Mouse (Mus musculus): Measurements from ENCODE around the gene Lrrc8c. TPM values are rescaled to one million over a fixed set of nuclear protein-coding genes. Genes with fewer than 3 reads are reported as not detected.
A peak's percentile ranks its signal among the peaks of the same experiment; 100 is the strongest.

Gene Lrrc8c
- total and polyA plus RNA-seq, 3 experiments: 10.1 to 70.0 (median 50.6) TPM

- no peak for ATAC-seq (ENCODE audit: extremely low read depth, insufficient number of reproducible peaks, low FRiP score, poor library complexity, severe bottlenecking)
- TF ChIP-seq POLR2AphosphoS5 (IDR thresholded peaks at IDR 0.05; ENCODE audit: insufficient replicate concordance, low read depth, low read length): no peak
- no peak for TF ChIP-seq TAL1 (conservative IDR thresholded peaks at IDR 0.05; ENCODE audit: low read depth, low read length)
- no peak for TF ChIP-seq CTCF (IDR thresholded peaks at IDR 0.05; ENCODE audit: low read depth, low read length)
- DNase-seq (ENCODE audit: low spot score): peak; percentile 26
These were observed 18.8 kb upstream of the Lrrc8c start for GRCm38 (mm10) chr5:105500132-105501121.

GRCm38 (mm10) chr5:105501136-105501535, 18.1 kb upstream of the Lrrc8c start:
- no peak for DNase-seq (ENCODE audit: low spot score)
- TF ChIP-seq CTCF (IDR thresholded peaks at IDR 0.05; ENCODE audit: low read depth, low read length) (no peak), GATA1 (IDR thresholded peaks at IDR 0.05; ENCODE audit: borderline replicate concordance, low read length) (no peak), POLR2AphosphoS5 (IDR thresholded peaks at IDR 0.05; ENCODE audit: insufficient replicate concordance, low read depth, low read length) (no peak), TAL1 (conservative IDR thresholded peaks at IDR 0.05; ENCODE audit: low read depth, low read length) (no peak), GATA2 (IDR thresholded peaks at IDR 0.05; ENCODE audit: borderline replicate concordance, low read depth, low read length) (no peak)
- Histone ChIP-seq H3K36me3 (replicated peaks) (no peaks in the 10 kb centered on the region), H3K27me3 (ENCODE audit: insufficient read depth, low read length) (peaks cover 12% of the 10 kb centered on the region), H3K4me1 (ENCODE audit: insufficient read depth, low read depth, low read length) (peaks cover 4% of the 10 kb centered on the region; the same call in 1 of the 2 replicates), H3K9me3 (replicated peaks) (peaks cover 9% of the 10 kb centered on the region), H3K4me3 (ENCODE audit: low read depth, low read length) (no peak overlapping the region)
- ATAC-seq (ENCODE audit: extremely low read depth, insufficient number of reproducible peaks, low FRiP score, poor library complexity, severe bottlenecking): no peak

More at GRCm38 (mm10) chr5:105500132-105501121, 18.8 kb upstream of the Lrrc8c start:
- no peaks in the 10 kb centered on the region for H3K36me3 ChIP-seq (replicated peaks)
- H3K9me3 ChIP-seq (replicated peaks): peaks cover 9% of the 10 kb centered on the region
- no peak overlapping the region for H3K4me3 ChIP-seq (ENCODE audit: low read depth, low read length)
- H3K4me1 ChIP-seq (ENCODE audit: insufficient read depth, low read depth, low read length): peaks cover 5% of the 10 kb centered on the region
- H3K27me3 ChIP-seq (ENCODE audit: insufficient read depth, low read length): peaks cover 12% of the 10 kb centered on the region

- no peaks in the 10 kb centered on the region for H3K4me1 ChIP-seq (ENCODE audit: insufficient read depth, low read depth, low read length)
These were observed 10.4 kb upstream of the Lrrc8c start for GRCm38 (mm10) chr5:105508813-105509212.

GRCm38 (mm10) chr5:105512297-105512696, 6.9 kb upstream of the Lrrc8c start:
- DNase-seq (ENCODE audit: low spot score) (no peak), ATAC-seq (ENCODE audit: extremely low read depth, insufficient number of reproducible peaks, low FRiP score, poor library complexity, severe bottlenecking) (no peak)
- Histone ChIP-seq H3K27me3 (ENCODE audit: insufficient read depth, low read length) (peaks cover 19% of the 10 kb centered on the region), H3K36me3 (replicated peaks) (no peaks in the 10 kb centered on the region), H3K4me1 (ENCODE audit: insufficient read depth, low read depth, low read length) (peaks cover 20% of the 10 kb centered on the region), H3K4me3 (ENCODE audit: low read depth, low read length) (no peak overlapping the region), H3K9me3 (replicated peaks) (no peaks in the 10 kb centered on the region)
- no peak for TF ChIP-seq GATA1 (IDR thresholded peaks at IDR 0.05; ENCODE audit: borderline replicate concordance, low read length)
- no peak for TF ChIP-seq CTCF (IDR thresholded peaks at IDR 0.05; ENCODE audit: low read depth, low read length)
- TF ChIP-seq TAL1 (conservative IDR thresholded peaks at IDR 0.05; ENCODE audit: low read depth, low read length): no peak

More at GRCm38 (mm10) chr5:105508813-105509212, 10.4 kb upstream of the Lrrc8c start:
- peaks cover 19% of the 10 kb centered on the region for H3K27me3 ChIP-seq (ENCODE audit: insufficient read depth, low read length)
- H3K9me3 ChIP-seq (replicated peaks): no peaks in the 10 kb centered on the region
- DNase-seq (ENCODE audit: low spot score) (no peak), ATAC-seq (ENCODE audit: extremely low read depth, insufficient number of reproducible peaks, low FRiP score, poor library complexity, severe bottlenecking) (no peak)
- TF ChIP-seq POLR2AphosphoS5 (IDR thresholded peaks at IDR 0.05; ENCODE audit: insufficient replicate concordance, low read depth, low read length): no peak
- no peak for TF ChIP-seq GATA2 (IDR thresholded peaks at IDR 0.05; ENCODE audit: borderline replicate concordance, low read depth, low read length)
- TF ChIP-seq CTCF (IDR thresholded peaks at IDR 0.05; ENCODE audit: low read depth, low read length): no peak
- no peaks in the 10 kb centered on the region for H3K36me3 ChIP-seq (replicated peaks)
- H3K4me3 ChIP-seq (ENCODE audit: low read depth, low read length): no peak overlapping the region

- Histone ChIP-seq H3K36me3 (replicated peaks) (no peaks in the 10 kb centered on the region), H3K4me1 (ENCODE audit: insufficient read depth, low read depth, low read length) (peaks cover 43% of the 10 kb centered on the region), H3K27me3 (ENCODE audit: insufficient read depth, low read length) (peaks cover under 1% of the 10 kb centered on the region), H3K4me3 (ENCODE audit: low read depth, low read length) (no peak overlapping the region), H3K9me3 (replicated peaks) (no peaks in the 10 kb centered on the region)
- ATAC-seq (ENCODE audit: extremely low read depth, insufficient number of reproducible peaks, low FRiP score, poor library complexity, severe bottlenecking) (no peak), DNase-seq (ENCODE audit: low spot score) (no peak)
- no peak for TF ChIP-seq POLR2AphosphoS5 (IDR thresholded peaks at IDR 0.05; ENCODE audit: insufficient replicate concordance, low read depth, low read length)
- no peak for TF ChIP-seq CTCF (IDR thresholded peaks at IDR 0.05; ENCODE audit: low read depth, low read length)
- TF ChIP-seq GATA2 (IDR thresholded peaks at IDR 0.05; ENCODE audit: borderline replicate concordance, low read depth, low read length): no peak
- no peak for TF ChIP-seq TAL1 (conservative IDR thresholded peaks at IDR 0.05; ENCODE audit: low read depth, low read length)
- no peak for TF ChIP-seq GATA1 (IDR thresholded peaks at IDR 0.05; ENCODE audit: borderline replicate concordance, low read length)
These were observed 3.7 kb upstream of the Lrrc8c start for GRCm38 (mm10) chr5:105515532-105515931.

- no peaks in the 10 kb centered on the region; the same call in 1 of the 2 replicates for H3K27me3 ChIP-seq (ENCODE audit: insufficient read depth, low read length)
- DNase-seq (ENCODE audit: low spot score) (no peak), ATAC-seq (ENCODE audit: extremely low read depth, insufficient number of reproducible peaks, low FRiP score, poor library complexity, severe bottlenecking) (no peak)
- no peaks in the 10 kb centered on the region for H3K36me3 ChIP-seq (replicated peaks)
- TF ChIP-seq TAL1 (conservative IDR thresholded peaks at IDR 0.05; ENCODE audit: low read depth, low read length) (no peak), POLR2AphosphoS5 (IDR thresholded peaks at IDR 0.05; ENCODE audit: insufficient replicate concordance, low read depth, low read length) (no peak), GATA1 (IDR thresholded peaks at IDR 0.05; ENCODE audit: borderline replicate concordance, low read length) (no peak), CTCF (IDR thresholded peaks at IDR 0.05; ENCODE audit: low read depth, low read length) (no peak), GATA2 (IDR thresholded peaks at IDR 0.05; ENCODE audit: borderline replicate concordance, low read depth, low read length) (no peak)
- no peaks in the 10 kb centered on the region for H3K9me3 ChIP-seq (replicated peaks)
- H3K4me1 ChIP-seq (ENCODE audit: insufficient read depth, low read depth, low read length): peaks cover 50% of the 10 kb centered on the region
- H3K4me3 ChIP-seq (ENCODE audit: low read depth, low read length): no peak overlapping the region
These were observed 2.9 kb upstream of the Lrrc8c start for GRCm38 (mm10) chr5:105516290-105516689.

Data from G1E (cell line).